Mouse (Mus musculus) C2C12 (cell line): ENCODE results near the gene S100a6. TPM values are rescaled to one million over a fixed set of nuclear protein-coding genes. Genes with fewer than 3 reads are reported as not detected.

Source experiments
- H3K27me3 ChIP-seq: one replicate; pipeline ENCODE4 v1.6.1; 2011; ENCODE audit not compliant: control insufficient read depth, insufficient read depth, insufficient read length
- H3K36me3 ChIP-seq: one replicate; pipeline ENCODE4 v1.6.1; 2011; ENCODE audit not compliant: control insufficient read depth, insufficient read depth
- H3K4me3 ChIP-seq: one replicate; pipeline ENCODE4 v1.5.1; 2011; ENCODE audit warnings: mild to moderate bottlenecking, control low read depth; ENCODE audit not compliant: poor library complexity, insufficient read depth, severe bottlenecking
- H3K79me2 ChIP-seq: one replicate; pipeline ENCODE4 v1.6.1; 2011; ENCODE audit not compliant: control insufficient read depth, insufficient read depth
- H3K79me3 ChIP-seq: one replicate; pipeline ENCODE4 v1.6.1; 2011; ENCODE audit warnings: low read depth, control low read depth
- H3ac ChIP-seq: one replicate; pipeline ENCODE3; 2011; ENCODE audit warnings: low read depth; ENCODE audit not compliant: control insufficient read depth, insufficient read length
- CEBPB ChIP-seq: IDR thresholded peaks from one replicate; pipeline ENCODE4 v1.6.1; 2011; ENCODE audit warnings: low read depth, mild to moderate bottlenecking, control low read depth, moderate library complexity
- CTCF ChIP-seq: IDR thresholded peaks from one replicate; pipeline ENCODE4 v1.5.1; 2011; ENCODE audit not compliant: control insufficient read depth, insufficient read depth, insufficient read length
- FOSL1 ChIP-seq: IDR thresholded peaks from one replicate; pipeline ENCODE4 v1.8.0; 2011; ENCODE audit warnings: mild to moderate bottlenecking, low read length; ENCODE audit not compliant: poor library complexity, insufficient read depth, severe bottlenecking
- MAX ChIP-seq: IDR thresholded peaks from one replicate; pipeline ENCODE4 v1.6.1; 2011; ENCODE audit warnings: mild to moderate bottlenecking, control low read depth
- MYOD1 ChIP-seq: IDR thresholded peaks from one replicate; pipeline ENCODE4 v1.6.1; 2011; ENCODE audit warnings: low read depth; ENCODE audit not compliant: control insufficient read depth, insufficient read length
- MYOG ChIP-seq: IDR thresholded peaks from one replicate; pipeline ENCODE4 v1.6.1; 2011; ENCODE audit not compliant: control insufficient read depth, insufficient read length; ENCODE audit errors: extremely low read depth
- USF1 ChIP-seq: IDR thresholded peaks from one replicate; pipeline ENCODE4 v1.6.1; 2011; ENCODE audit warnings: low read depth, mild to moderate bottlenecking, control low read depth, moderate library complexity
- polyA plus RNA-seq: library from polyadenylated mRNA; unstranded; fragments of >200 nt; fragmentation: generic; extraction: Trizol; gene quantifications from one replicate; pipeline ENCODE4 v1.2.1, GENCODE M21; 2012; ENCODE audit warnings: missing spikeins

Gene S100a6
- polyA plus RNA-seq, 1 experiment: 4,076 TPM

- no peak for TF ChIP-seq CTCF
- TF ChIP-seq MAX: no peak
- TF ChIP-seq MYOD1: no peak
- TF ChIP-seq FOSL1: no peak
- no peak for TF ChIP-seq CEBPB
- TF ChIP-seq USF1: no peak
- TF ChIP-seq MYOG: no peak
- Histone ChIP-seq H3K79me2 (no peaks in the 10 kb centered on the region), H3K36me3 (no peaks in the 10 kb centered on the region)
Measured at GRCm38 (mm10) chr3:90653717-90654116, 41.0 kb downstream of the S100a6 start, which contains the start of gene S100a7a. S100a7a (plus strand) TSS chr3:90654017.

GRCm38 (mm10) chr3:90657405-90657804, 44.7 kb downstream of the S100a6 start:
- Histone ChIP-seq H3K36me3 (no peaks in the 10 kb centered on the region), H3K79me2 (no peaks in the 10 kb centered on the region), H3K79me3 (no peaks in the 10 kb centered on the region), H3ac (no peak overlapping the region), H3K27me3 (peaks cover 4% of the 10 kb centered on the region), H3K4me3 (no peak overlapping the region)
- TF ChIP-seq MYOG (no peak), FOSL1 (no peak), MAX (no peak), MYOD1 (no peak)

More at GRCm38 (mm10) chr3:90653717-90654116, 41.0 kb downstream of the S100a6 start, which contains the start of gene S100a7a:
- H3K27me3 ChIP-seq: peaks cover 4% of the 10 kb centered on the region
- no peaks in the 10 kb centered on the region for H3K79me3 ChIP-seq
- no peak within 1 kb of the TSS for H3ac ChIP-seq
- no peak within 1 kb of the TSS for H3K4me3 ChIP-seq

- H3K79me2 ChIP-seq: no peaks in the 10 kb centered on the region
- TF ChIP-seq USF1 (no peak), MYOG (no peak), MYOD1 (no peak), FOSL1 (no peak), CEBPB (no peak), MAX (no peak), CTCF (no peak)
- no peak overlapping the region for H3ac ChIP-seq
Measured at GRCm38 (mm10) chr3:90659364-90660044, 46.8 kb downstream of the S100a6 start.

GRCm38 (mm10) chr3:90664219-90664618, 51.5 kb downstream of the S100a6 start:
- no peaks in the 10 kb centered on the region for H3K36me3 ChIP-seq
- no peak overlapping the region for H3ac ChIP-seq
- H3K79me3 ChIP-seq: peaks cover 1% of the 10 kb centered on the region
- TF ChIP-seq MAX: no peak
- TF ChIP-seq CTCF: peak; percentile 21
- no peak overlapping the region for H3K4me3 ChIP-seq
- H3K79me2 ChIP-seq: no peaks in the 10 kb centered on the region
- peaks cover 5% of the 10 kb centered on the region for H3K27me3 ChIP-seq

More at GRCm38 (mm10) chr3:90659364-90660044, 46.8 kb downstream of the S100a6 start:
- H3K79me3 ChIP-seq: peaks cover 1% of the 10 kb centered on the region
- no peak overlapping the region for H3K4me3 ChIP-seq
- H3K36me3 ChIP-seq: no peaks in the 10 kb centered on the region
- peaks cover 4% of the 10 kb centered on the region for H3K27me3 ChIP-seq

- Histone ChIP-seq H3ac (no peak within 1 kb of the TSS), H3K79me3 (peaks cover 1% of the 10 kb centered on the region), H3K36me3 (no peaks in the 10 kb centered on the region), H3K79me2 (no peaks in the 10 kb centered on the region), H3K27me3 (peaks cover 6% of the 10 kb centered on the region), H3K4me3 (no peak within 1 kb of the TSS)
- TF ChIP-seq CEBPB (no peak), MYOD1 (no peak), MYOG (no peak), CTCF (no peak), FOSL1 (no peak), USF1 (no peak), MAX (no peak)
Measured at GRCm38 (mm10) chr3:90668846-90669245, 56.2 kb downstream of the S100a6 start, which contains the start of gene S100a8. S100a8 (plus strand) TSS chr3:90668978.

Other genes starting within 250 kb of the S100a6 start
- 8.6 TPM for gene Slc27a3, start 222.9 kb upstream of the S100a6 start, polyA plus RNA-seq
- 39.3 TPM for gene Ints3, start 179.3 kb upstream of the S100a6 start, polyA plus RNA-seq
- gene Npr1, start 147.0 kb upstream of the S100a6 start, polyA plus RNA-seq: 1.0 TPM
- 93.9 TPM for gene Ilf2, start 136.8 kb upstream of the S100a6 start, polyA plus RNA-seq
- gene Snapin, start 121.8 kb upstream of the S100a6 start, polyA plus RNA-seq: 18.8 TPM
- 103 TPM for gene Chtop, start 103.4 kb upstream of the S100a6 start, polyA plus RNA-seq
- gene S100a1, start 98.5 kb upstream of the S100a6 start, polyA plus RNA-seq: 96.0 TPM
- gene S100a13, start 98.4 kb upstream of the S100a6 start, polyA plus RNA-seq: 96.7 TPM
- 0.96 TPM for gene S100a14, start 86.0 kb upstream of the S100a6 start, polyA plus RNA-seq
- gene S100a16, start 75.6 kb upstream of the S100a6 start, polyA plus RNA-seq: 49.2 TPM
- 22.0 TPM for gene S100a3, start 52.3 kb upstream of the S100a6 start, polyA plus RNA-seq
- gene S100a2, start 22.6 kb upstream of the S100a6 start, polyA plus RNA-seq: not detected
- gene Gm42674, start 11.0 kb upstream of the S100a6 start, polyA plus RNA-seq: 1.5 TPM
- 11,980 TPM for gene S100a4, start 9.1 kb upstream of the S100a6 start, polyA plus RNA-seq
- 0.43 TPM for gene S100a5, start 4.4 kb upstream of the S100a6 start, polyA plus RNA-seq
- gene S100a7a, start 41.1 kb downstream of the S100a6 start, polyA plus RNA-seq: 0.11 TPM
- gene S100a8, start 56.1 kb downstream of the S100a6 start, polyA plus RNA-seq: not detected
- gene S100a9, start 82.8 kb downstream of the S100a6 start, polyA plus RNA-seq: not detected
- gene Pglyrp4, start 114.0 kb downstream of the S100a6 start, polyA plus RNA-seq: not detected
- not detected for gene Gm5849, start 165.0 kb downstream of the S100a6 start, polyA plus RNA-seq